Mouse (Mus musculus) ES-Bruce4 (cell line): Measurements from ENCODE around the gene Nxpe3.

ENCODE experiments used
- EP300 ChIP-seq: IDR thresholded peaks from 2 replicates; pipeline ENCODE4 v1.6.1; 2011; ENCODE audit warnings: low read depth, low read length; ENCODE audit not compliant: insufficient read depth
- POLR2A ChIP-seq: IDR thresholded peaks from one replicate; pipeline ENCODE4 v1.8.1; 2011; ENCODE audit warnings: low read length; ENCODE audit not compliant: insufficient read depth

DNA sequence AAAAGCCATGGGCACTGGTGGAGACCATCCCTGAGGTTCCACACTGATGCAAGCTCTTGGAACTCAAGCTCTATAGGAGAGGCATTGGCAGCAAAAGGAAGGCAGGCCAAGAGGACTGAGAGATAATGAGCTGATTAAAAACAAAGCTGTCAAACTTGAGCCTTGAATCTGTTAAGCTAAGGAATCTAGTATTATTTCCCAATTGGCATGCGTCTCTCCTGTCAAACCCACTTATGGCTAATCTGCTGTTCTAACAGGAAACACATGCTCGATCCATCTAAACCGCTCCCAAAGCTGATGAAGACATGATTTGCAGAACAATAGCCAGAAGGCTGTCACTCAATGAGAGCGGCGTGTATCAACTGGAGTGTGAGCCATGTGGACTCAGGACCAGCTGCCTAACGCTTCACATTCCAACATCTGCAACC, 87.6 kb downstream of the Nxpe3 start:
- no peak for TF ChIP-seq POLR2A
- no peak for TF ChIP-seq EP300
